Mouse (Mus musculus) lung, postnatal 36 days (tissue): Measurements from ENCODE around the gene Sae1.

Source experiments
- DNase-seq: peaks from one replicate; pipeline ENCODE4 v3.0.0; 2022; ENCODE audit warnings: mixed read lengths

Gene Sae1

DNA sequence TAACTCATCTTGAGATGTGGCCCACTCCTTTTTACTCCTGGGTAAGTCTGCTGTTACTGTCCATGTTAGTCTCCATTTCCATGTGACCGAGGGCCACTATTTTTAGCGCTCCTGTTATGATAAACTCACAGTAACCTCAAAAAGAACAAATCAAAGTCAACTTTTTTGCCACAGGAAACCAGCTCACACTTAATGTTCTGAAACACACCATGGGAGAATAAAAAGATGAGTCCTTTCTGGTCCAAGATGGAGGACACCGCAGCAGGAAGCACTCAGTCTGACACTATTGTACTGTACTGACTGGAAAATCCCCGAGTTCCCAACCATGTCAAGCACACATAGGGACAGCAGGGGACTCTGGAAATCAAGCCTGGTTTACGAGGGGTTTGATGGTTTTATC, 37.6 kb downstream of the Sae1 start:
- DNase-seq = no peak

DNA sequence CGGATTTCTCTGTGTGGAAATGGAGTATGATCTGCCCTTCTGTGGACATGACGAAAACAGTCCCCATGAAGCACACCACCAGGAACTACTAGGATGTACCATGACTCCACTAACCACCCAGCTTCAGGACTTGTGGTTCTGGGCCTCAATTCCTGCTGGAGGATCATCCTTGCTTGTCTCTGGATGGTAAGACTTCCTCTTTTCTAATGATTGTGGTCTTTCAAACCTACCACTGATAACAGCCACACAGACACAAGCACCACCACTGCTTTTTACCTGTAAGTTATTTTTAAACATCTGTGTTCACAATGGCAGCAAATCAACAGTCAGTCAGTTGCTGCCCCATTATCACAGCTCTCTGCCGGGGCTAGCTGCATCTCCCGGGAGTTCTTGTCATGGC, 42.3 kb downstream of the Sae1 start:
- DNase-seq = no peak

- no peak for DNase-seq
Observed at GRCm38 (mm10) chr7:16344598-16344997, 43.0 kb downstream of the Sae1 start.

GRCm38 (mm10) chr7:16337733-16338132, 49.9 kb downstream of the Sae1 start:
- DNase-seq = peak; percentile 26

GRCm38 (mm10) chr7:16329146-16329545, 58.5 kb downstream of the Sae1 start:
- peak; percentile 33 for DNase-seq

DNA sequence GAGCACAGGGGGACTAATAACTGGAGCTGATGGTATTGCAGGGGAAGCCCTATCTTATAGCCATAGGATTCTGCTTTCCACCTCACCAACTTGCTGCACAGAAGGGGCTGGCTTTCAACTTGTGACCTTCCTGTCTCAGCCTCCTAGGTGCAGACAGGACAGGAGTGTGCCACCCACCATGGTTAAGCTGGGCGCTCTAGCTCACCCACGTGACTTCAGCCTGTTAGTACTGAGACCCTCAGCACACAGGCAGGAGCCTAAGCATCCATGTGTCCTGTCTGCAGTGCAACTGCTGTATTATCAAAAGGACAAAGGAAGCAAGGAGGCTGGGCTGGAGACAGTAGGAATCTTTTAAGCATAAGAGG, 61.0 kb downstream of the Sae1 start:
- no peak for DNase-seq

DNA sequence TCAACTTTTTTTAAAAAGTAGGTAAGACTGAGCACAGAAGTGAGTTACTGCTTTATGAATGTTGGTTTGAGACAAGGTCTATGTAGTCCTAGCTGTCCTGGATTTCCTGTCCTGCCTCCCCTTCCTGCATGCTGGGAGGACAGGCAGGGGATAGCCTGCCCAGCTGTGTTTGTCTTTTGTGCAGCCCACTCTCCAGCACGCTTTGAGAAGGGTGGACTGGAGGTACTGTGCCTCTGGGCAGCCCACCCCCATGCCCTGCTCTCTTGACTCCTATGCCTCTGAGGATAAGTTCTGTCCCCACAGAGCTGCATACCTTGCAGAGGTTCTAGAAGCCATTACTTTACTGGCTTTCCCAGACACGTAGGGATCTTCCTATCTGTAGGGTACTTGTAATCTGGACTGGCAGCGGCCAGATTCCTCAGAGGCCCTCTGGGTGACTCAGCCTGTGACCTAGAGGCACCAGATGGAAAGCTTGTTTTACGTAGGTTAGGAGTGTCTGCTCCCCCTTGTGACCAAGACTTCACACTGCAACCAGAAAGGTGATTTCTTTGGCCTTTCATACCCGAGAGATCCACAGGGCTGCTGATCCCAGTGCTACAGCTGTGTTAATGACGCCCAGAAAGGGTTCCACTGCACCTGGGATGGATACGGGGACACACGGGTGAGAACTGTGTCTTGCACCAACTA, 61.5 kb downstream of the Sae1 start:
- peak; percentile 91 for DNase-seq

- DNase-seq = no peak
Observed at GRCm38 (mm10) chr7:16324661-16325060, 62.9 kb downstream of the Sae1 start.

DNA sequence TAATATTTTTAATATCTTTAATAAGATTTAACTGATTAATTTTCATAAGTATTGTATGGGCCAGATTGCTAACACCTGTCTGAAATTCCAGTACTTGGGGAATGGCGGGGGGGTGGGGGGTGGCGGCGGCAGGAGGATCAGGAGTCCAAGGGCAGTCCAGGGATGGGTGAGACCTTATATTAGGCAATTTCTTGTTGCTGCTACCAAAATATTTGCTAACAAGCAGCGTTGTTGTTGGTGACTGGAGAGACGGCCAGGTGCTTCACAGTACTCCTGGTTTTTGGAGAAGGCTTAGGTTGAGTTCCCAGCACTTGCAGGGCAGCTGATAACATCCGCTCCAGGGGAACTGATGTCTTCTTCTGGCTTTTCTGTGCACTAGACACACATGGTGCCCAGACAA, 67.1 kb downstream of the Sae1 start:
- DNase-seq = no peak

- peak; percentile 23 for DNase-seq
Observed at GRCm38 (mm10) chr7:16319216-16319615, 68.4 kb downstream of the Sae1 start.

DNA sequence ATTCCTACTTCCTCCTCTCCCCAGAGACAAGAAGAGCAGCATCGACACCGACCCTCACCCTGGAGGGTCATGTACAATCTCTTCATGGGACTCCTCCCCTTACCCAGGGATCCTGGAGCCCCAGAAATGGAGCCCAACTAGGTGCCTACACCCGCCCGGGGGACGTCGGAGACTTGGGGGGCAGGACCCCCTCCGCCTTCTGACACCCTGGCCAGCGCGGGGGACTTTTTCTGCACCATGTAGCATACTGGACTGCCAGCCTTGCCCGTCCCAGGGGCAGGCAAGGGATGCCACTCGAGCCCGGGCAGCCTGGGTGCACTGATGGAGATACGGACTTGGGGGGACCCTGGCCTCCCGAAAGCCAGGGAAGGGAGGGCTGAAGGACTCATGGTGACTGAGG, 70.5 kb downstream of the Sae1 start:
- DNase-seq = no peak

DNA sequence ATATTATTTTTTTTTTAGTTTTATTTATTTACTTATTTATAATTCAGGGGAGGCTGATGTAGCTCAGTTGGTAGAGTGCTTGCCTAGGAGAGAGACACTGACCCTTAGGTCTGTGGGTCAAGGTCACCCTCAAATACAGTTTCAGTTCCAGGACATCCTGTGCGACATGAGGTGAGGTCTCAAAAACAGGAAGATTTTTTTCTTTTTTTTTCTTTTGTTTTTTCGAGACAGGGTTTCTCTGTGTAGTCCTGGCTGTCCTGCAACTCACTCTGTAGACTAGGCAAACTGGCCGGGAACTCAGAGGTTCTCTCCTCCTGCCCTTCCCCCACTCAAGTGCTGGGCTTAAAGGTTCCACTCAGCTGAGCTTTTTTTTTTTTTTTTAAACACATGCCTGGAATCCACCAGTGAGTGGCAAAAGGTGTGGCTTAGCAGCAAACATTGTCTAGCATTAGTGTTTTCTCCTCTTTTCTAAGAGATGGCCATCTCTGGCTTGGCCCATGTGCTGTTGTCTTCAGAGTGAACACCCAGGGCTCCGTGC, 72.3 kb downstream of the Sae1 start:
- peak; percentile 86 for DNase-seq

DNA sequence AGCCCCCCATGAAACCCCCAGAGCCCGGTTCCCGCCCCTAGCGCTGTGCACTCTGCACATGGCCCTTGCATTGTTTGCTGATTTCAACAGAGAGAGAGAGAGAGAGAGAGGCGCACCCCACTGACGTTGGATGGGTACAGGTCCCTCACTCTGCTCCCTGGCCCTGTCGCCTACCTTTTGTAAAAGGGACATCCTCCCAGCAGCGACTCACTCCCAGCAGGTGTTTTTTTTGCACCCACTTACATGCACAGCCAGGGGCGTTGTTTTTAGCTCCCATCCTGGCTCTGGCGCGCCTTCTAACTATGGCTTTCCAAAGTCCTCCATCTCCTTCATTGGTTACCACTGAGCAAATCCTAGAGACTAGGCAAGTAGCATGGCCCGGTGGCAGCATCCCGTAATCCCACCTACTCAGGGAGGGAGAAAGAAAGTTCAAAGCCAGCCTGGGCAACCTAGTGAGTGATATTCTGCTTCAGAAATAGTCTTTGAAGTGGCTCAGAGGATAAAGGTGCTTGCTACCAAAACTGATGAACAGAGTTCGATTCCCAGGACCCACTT, 73.3 kb downstream of the Sae1 start:
- DNase-seq = no peak

DNA sequence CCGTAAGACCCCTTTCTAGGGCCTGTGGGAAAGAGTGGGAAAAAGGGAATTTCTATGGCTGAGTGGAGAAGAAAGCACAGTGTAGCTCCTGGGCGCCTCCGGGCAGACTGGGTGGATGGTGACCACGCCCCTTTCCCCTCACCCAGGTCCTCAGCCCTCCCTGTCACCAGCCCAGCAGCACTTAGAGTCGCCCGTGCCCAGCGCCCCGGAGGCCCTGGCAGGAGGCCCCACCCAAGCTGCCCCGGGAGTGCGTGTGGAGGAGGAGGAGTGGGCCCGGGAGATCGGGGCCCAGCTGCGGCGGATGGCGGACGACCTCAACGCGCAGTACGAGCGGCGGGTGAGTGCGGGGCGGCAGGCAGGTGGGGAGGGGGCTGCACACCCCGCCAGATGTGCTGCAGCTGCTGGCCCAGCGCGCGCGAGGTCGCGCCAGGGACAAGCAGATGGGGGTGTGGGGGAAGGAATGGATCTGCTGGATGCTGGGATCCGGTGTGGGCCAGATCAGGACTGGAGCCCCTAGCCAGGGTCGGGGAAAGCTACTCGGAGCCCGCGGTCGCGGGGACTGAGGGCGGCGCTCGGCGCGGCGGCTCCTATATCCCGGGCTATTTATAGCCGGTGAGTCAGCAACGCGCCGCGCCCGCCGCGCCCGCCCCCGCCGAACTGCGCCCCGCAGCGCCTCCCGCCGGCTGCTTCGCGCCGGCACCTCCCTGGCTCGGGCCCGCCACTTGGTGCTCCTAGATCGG, 74.0 kb downstream of the Sae1 start:
- peak; percentile 87 for DNase-seq

DNA sequence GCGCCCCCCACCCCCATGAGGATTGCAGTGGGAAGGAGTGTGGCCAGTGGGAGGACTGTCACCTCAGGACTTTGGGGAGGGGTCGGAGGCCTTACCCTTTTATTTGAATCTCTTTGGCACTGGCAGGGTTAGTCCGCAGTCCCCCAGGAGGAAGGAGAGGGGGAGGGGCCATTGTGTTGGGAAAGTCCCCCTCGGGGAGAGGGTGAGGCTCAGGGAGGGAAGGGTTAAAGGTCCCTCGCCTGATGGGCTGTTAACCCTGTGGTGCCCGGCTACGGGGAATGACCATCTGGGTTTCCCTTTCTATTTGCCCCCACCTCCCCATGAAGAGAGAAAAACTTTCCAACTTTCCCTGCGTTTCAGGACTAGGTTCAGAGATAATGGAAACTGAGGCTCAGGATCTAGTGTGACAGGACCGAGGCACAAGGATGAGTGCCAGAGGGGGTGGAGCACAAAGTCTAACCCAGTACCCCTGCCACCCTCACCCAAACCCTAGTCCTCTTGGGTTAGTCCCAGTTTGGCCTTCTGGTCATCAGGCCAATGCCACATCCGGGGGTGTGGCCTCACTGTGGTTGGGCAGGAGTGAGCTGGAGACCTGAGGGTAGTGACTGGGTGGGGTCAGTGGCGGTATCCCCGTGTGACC, 74.8 kb downstream of the Sae1 start:
- DNase-seq = peak; percentile 93

- peak; percentile 69 for DNase-seq
Observed at GRCm38 (mm10) chr7:16312011-16312671, 75.5 kb downstream of the Sae1 start.

- DNase-seq = peak; percentile 62
Observed at GRCm38 (mm10) chr7:16311453-16312004, 76.1 kb downstream of the Sae1 start.

DNA sequence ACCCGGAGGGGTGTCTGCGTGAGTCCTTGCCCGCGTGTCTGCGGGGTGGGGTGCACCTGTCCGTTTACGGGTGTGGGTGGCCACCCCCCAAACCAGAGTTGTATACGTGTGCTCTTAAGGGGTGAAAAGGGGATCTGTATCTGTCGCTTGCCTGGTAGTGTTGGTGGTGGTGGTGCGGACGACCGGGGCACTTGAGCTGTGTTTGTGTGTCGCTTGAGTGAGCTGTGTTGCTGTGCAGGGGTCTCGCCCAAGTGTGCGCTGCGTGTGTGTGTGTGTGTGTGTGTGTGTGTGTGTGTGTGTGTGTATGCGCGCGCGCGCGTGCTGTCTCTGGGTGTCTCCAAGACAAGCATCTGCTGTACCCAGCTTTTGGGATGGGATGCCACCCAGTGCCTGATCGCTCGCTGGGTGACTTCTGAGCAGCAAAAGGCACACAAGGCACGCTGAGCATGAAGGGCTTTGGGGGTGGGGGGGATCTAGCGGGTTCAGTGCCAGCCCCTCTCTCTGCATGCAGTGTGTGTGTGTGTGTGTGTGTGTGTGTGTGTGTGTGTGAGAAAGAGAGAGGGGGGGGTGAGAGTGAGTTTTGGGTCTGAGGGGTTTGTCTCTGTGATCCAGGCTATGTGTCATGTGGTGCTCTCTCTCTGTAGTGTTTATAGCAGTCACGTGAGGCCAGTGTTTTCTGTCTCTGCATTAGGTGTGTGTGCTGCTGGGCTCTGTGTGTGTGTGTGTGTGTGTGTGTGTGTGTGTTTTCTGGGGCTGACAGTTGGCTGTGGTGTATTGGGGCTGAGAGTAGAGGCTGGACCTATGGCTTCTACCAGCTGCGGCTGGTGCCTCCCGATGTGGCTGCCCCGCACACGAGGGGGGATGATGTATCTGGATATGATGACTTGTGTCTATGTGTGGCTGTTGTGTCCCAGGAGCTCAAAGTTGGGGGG, 76.8 kb downstream of the Sae1 start:
- peak; percentile 60 for DNase-seq

- DNase-seq = peak; percentile 91
Observed at GRCm38 (mm10) chr7:16310020-16310520, 77.5 kb downstream of the Sae1 start.

DNA sequence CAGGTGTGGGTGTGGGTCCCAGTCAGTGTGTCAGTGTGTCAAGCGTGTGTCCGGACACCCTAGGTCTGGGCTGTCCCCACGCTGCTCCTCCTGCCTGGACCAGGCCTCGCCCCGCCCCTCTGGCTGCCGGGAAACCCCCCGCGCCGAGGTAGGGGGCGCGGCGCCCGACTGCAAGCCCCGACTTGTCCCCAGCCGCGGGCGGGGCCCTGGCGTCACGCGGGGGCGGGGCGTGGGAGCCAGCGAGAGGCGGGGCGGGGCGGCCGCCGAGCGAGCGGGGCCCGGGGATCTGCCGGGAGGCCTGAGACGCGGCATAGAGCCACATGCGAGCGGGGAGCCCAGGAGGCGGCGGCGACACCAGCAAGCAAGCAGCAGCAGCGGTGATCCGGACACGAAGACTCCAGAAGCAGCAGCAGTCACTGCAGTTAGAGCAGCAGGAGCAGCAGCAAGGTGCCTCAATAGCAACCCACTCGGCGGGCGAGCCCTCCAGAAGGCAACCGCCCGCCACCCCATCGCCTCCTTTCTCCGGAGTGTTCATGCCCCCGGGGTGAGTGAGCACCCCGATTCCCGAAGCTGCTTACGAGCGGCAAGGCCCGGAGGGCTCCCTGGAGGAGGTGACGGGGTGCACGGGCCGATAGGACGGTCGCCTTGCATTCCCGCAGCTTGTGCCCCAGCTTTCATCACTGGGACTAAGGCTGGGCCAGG, 78.1 kb downstream of the Sae1 start:
- peak; percentile 93 for DNase-seq
